Mouse (Mus musculus) urinary bladder, postnatal 36 days (tissue): Measurements from ENCODE around the gene Gng13.
"Not testable (repeated sequence)": the region's sequence is repeated elsewhere in the genome, so short reads cannot be mapped to it uniquely, and the experiment has no call there.

Experiments
- DNase-seq, 2 experiments: peaks; one replicate each; pipeline ENCODE4 v3.0.0; 2022; ENCODE audit warnings: low spot score in 2 of 2, mixed read lengths in 1 of 2

Gene Gng13

GRCm38 (mm10) chr17:25732082-25732481 lies 15.1 kb downstream of the Gng13 start:
- DNase-seq = peak; percentile 66 to 78

GRCm38 (mm10) chr17:25735246-25735645 lies 18.3 kb downstream of the Gng13 start:
- no peak for DNase-seq

DNA sequence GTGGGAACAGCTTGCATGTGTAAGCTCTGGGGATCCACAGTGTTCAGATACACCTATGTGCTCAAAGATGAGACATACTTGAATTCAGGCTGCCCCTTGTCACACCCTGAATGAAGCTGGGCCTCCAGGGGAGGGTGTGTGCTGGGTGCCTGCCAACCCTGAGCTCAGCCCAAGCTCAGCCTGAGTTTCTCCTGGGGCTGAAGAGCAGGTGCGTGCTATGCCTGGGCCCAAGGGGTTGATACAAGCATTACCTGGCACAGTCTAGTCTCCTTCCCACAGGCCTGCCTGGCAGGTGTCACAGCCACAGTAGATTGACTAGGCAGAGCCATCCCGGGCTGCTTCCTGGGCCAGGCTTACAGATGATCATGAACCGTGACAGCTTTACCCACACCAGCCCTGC lies 18.8 kb downstream of the Gng13 start, which contains the start of gene Mslnl:
Gene Mslnl (plus strand): TSS at position 298 of the 400 bp plus-strand sequence.
- no peak for DNase-seq

- DNase-seq = no peak
These were observed 21.9 kb downstream of the Gng13 start for GRCm38 (mm10) chr17:25738861-25739260.

GRCm38 (mm10) chr17:25741471-25741870 lies 24.5 kb downstream of the Gng13 start:
- DNase-seq = not testable (repeated sequence)

DNA sequence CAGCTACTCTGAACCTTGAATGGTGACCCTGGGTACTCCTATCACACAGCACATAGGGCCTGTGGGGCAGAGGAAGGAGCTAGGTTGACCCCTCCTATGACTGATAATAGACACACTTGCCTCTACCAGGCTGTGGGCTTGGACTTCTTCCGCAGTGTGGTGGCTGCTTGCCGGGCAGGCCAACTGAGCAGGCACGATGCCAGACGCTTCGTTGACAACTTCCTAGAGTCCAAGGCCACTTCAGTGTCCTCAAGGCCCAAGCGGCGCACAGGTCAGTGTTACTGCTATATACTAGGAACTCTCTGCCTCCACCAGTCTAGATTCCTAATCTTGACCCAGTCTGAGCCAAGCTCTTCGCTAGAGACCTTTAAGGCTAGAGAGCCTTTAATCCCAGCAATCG lies 26.9 kb downstream of the Gng13 start:
- no peak for DNase-seq

DNA sequence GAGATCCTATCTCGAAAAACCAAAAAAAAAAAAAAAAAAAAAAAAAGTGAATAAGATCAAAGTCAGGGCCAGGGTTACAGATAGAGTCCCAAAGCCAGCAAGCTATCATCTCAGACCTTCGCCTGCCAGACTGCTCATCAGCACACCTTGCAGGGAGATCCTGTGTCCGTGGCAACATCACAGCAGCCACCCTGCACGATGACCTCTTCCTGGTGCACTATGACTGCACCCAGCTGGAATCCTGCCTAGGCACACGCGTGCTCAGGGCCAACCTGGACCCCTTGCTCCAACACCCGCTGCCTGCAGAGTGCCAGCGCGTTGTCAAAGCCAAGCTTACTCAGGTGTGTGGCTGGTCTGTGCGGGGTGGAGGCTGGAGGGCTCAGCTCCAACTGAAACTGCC lies 27.3 kb downstream of the Gng13 start:
- no peak for DNase-seq

DNA sequence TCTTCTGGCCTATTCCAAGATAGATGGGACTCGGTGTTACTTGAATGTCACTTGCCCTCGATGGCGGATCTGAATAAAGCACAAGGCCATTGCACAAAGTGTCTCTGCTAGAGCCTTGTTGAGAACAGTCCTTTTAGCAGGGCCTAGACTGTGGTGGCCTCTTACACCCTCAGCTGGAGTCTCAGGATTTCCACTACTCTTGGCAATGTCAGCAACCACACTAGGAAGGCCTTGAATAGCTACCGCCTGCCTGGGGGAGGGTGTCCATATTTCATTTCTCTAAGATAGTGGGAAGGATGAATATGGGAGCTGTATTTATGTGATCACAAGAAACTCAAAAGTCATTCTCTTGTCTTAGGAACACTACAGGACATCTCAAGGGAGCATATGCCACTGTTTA lies 31.3 kb downstream of the Gng13 start:
- DNase-seq = no peak

GRCm38 (mm10) chr17:25749314-25749713 lies 32.3 kb downstream of the Gng13 start:
- DNase-seq = no peak

DNA sequence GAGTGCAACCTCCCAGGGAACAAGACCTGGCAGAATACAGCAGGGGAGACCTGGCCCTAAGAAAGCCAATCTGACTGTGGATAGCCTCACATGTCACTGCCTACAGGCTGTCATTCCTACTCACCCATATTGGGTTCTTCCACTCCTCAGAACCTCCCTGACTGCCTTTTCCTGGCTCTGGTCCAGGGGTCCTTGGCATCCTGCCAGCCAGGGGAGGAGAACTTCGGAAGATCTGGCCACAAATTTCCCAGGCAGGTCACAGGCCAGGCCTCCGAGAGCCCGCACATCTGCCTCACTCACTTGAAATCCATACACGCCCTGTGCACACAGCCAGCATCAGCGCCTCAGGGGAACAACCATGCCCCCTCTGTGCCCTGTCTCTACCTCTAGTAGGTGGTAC lies 34.5 kb downstream of the Gng13 start:
- DNase-seq = peak in 1 of 2 experiments; percentile 36

DNA sequence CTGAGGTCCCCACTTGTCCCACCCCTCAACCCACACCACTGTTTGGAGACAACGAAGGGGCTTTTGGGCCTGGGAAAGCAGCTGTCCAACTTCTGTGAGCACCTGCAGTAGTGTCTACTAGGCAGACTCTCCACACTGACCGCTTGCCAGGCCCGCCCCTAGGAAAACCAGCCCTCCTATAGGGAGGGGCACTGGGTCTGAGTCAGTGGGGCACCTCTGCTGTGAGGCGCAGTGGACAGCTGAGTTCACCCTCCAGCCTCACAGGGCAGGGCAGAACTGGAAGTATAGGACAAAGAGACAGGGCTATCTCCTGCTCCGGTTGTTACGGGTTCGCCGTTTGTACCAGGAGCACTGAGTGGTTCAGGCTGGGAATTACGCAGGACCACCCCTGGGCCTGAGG lies 37.3 kb downstream of the Gng13 start, which contains the start of gene Msln:
Gene Msln (minus strand): TSS at position 138 of the 400 bp plus-strand sequence.
- no peak for DNase-seq

GRCm38 (mm10) chr17:25755086-25755485 lies 38.1 kb downstream of the Gng13 start:
- DNase-seq = no peak

DNA sequence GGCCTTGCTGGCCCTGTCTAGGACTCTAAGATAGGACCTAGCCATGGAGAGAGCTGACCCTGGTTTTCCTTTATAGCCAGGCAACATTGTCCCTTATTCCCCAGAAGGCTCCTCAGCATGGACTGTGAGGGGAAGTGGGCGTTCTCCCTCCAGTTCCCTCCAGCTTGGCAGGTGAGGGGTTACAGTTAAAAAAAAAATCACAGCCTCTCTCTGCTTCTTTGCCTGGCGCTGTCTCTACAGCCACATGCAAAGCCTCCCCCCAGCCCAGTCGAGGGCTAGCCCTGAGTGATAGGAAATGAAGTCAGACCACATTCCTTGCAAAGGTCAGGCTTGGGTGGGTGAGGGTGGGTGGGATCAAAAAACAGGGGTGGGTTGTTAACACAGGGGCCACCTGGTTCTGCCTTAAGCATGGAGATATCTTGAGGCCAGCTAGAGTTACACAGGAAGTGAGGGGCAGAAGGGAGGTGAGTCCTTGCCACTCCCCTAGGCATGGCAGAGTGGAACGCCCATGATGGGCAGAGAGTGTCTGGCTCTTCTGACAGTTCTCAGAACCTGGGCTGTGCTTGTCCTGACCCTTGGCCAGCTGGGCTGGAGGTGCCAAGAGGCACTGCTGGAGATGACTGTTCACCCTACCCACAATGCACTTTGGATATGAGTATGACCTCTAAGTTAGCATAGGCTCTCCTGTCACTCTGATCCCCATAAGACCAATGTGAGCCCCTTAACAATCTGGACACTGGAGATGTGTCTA lies 38.8 kb downstream of the Gng13 start:
- no peak for DNase-seq

DNA sequence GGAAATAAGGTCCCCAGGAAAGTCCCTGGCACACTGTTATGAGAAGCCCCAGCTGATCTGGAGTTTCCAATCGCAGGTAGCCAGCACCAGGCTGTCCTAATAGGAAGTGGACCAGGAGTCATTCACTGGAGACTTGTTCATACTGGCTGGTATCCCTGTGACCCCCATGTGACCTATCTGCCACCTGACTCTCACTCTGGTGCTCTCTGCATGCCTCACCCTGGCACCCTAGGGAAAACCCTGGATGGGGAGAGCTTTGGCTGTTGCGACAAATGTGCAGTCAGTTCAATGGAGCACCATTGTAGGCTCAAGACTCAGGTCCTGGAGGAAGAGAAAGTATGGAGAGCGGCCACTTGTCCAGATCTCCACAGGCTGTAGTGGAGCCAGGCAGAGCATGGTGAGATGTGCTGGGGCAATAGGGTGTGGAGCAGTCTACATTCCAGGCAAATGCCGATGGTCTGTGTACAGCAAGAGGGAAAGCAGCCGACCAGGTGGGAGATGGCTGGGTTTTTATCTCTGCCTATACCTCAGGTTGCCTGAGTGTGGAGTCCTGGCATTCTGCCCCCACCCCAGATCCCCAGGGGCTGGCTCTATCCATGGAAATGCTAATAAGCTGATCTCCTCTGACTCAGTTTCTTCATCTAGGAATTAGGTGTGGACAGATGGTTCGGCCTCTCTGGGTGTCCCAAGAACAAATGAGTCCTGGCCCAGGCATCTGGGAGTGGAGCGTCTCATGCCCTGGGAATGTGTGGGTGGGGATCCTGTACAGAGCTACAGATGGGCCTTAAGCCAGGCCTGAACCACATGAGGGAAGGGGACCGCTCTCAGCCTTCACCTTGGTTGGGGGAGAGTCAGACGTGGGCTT lies 39.6 kb downstream of the Gng13 start:
- DNase-seq = no peak

- DNase-seq = no peak
These were observed 40.7 kb downstream of the Gng13 start for GRCm38 (mm10) chr17:25757691-25758090.

- no peak for DNase-seq
These were observed 43.2 kb downstream of the Gng13 start for GRCm38 (mm10) chr17:25760148-25760547.

DNA sequence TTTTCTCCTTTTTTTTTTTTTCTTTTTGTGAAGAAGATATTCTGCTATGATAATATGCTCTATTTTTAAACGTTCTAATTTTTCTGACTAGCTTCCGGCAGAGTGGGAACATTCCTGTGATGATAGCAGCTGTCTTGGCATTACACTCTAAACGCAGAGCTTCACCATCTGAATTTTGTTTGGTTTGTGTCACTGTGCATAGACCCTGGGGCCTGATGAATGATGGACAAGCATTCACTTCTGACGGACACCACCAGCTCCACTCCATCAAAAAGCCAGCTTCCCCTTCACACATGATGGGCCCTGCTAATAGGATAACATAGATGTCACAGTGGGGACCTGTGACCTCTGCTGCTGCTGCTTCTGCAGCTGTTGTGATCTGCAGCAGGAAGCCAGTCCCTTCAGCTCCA lies 44.6 kb downstream of the Gng13 start:
- DNase-seq = no peak

DNA sequence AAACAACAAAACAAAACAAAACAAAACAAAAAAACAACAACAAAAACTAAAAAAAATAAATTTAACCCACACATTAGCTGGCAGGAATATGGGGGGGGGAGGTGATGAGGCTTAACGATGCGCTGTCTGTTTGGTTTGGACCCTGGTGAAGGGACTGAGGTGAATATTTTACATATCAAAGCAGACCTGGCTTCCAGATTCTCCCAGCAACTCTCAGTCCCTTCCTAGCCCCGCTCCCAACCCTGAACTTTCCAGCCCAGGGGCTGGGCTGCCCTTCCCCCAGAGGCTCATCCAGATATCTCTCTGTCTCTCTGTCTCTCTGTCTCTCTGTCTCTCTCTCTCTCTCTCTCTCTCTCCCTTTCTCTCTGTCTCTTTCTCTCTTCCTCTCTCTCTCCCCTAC lies 45.6 kb downstream of the Gng13 start:
- no peak for DNase-seq

GRCm38 (mm10) chr17:25765886-25766285 lies 48.9 kb downstream of the Gng13 start:
- DNase-seq = no peak
